Mouse (Mus musculus) cerebellum, postnatal 14 days (tissue): ENCODE measurements around the gene Bcas1.

Experiments used
- DNase-seq, 2 experiments: peaks; one replicate each; pipeline ENCODE4 v3.0.0; 2021; ENCODE audit warnings: mixed read lengths in 2 of 2

The Bcas1 gene

GRCm38 (mm10) chr2:170308033-170308820 lies 119.4 kb downstream of the Bcas1 start:
- no peak for DNase-seq

GRCm38 (mm10) chr2:170307589-170308021 lies 120.0 kb downstream of the Bcas1 start:
- DNase-seq: no peak

GRCm38 (mm10) chr2:170306637-170307320 lies 120.9 kb downstream of the Bcas1 start:
- no peak for DNase-seq

GRCm38 (mm10) chr2:170304766-170305165 lies 122.9 kb downstream of the Bcas1 start:
- DNase-seq: no peak

- no peak for DNase-seq
Observed at GRCm38 (mm10) chr2:170303595-170303994, 124.0 kb downstream of the Bcas1 start.

- DNase-seq: no peak
Observed at GRCm38 (mm10) chr2:170302825-170303224, 124.8 kb downstream of the Bcas1 start.
